Mouse (Mus musculus): ENCODE measurements at regions not wholly inside any gene's neighbourhood (a gene's known extent, or its start where the extent isn't known, plus 50 kb on each side); places are given as distances from the start of the nearest gene placed in this dataset.

DNA sequence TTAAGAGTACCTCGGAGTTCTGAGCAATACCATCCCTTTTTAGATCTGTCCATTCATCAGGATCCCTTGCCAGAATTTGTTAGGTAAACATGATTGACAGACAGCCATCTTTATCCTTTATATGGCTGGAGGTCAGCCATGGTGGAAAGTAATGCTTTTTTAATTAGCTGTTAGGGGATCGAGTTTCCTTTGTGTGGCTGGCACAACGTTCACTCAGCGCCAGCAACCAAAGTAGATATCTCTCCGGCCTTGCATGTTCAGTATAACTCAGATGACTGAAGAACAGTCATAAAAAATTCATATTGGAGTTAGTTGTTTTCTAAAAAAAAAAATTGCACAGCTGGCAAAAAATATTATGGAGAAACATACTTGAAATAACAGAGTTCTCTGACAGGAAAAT is 186.4 kb downstream of the Rps12 start:
- H3K27ac ChIP-seq (replicated peaks), result peak overlapping the region; percentile 61; the same call in 1 of the 2 replicates
- H3K27me3 ChIP-seq (replicated peaks; ENCODE audit: low read depth, poor library complexity, severe bottlenecking), result no peaks in the 10 kb centered on the region
- DNase-seq (ENCODE audit: low spot score), result no peak
- no peaks in the 10 kb centered on the region for H3K9me3 ChIP-seq
- no peak overlapping the region for H3K4me3 ChIP-seq
- peaks cover 38% of the 10 kb centered on the region for H3K4me1 ChIP-seq
- WGBS, result 19% methylated on average over 5 of the region's 5 CpGs
- H3K36me3 ChIP-seq (replicated peaks), result no peaks in the 10 kb centered on the region

DNA sequence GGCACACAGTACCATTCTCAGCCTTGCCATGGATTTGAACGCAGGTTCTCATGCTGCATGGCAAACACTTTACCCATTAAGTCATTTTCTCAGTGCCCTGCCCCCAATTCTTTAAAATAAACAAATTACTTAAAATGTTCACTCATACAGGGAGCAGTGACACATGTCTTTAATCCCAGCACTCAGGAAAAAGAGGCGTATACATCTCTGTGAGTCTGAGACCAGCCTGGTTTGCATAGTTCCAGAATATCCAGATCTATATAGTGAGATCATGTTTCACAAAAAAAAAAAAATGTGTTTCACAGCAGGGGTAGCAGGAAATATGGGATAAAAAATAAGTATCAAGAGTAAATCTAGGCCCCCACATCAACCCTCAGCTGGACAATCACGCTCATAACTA is 191.5 kb downstream of the Rps12 start:
- 61% methylated on average over 3 of the region's 3 CpGs for WGBS
- peaks cover 8% of the 10 kb centered on the region for H3K4me1 ChIP-seq
- H3K9me3 ChIP-seq, result no peaks in the 10 kb centered on the region
- peak overlapping the region; percentile 10; the same call in 1 of the 2 replicates for H3K27ac ChIP-seq (replicated peaks)
- no peak overlapping the region for H3K4me3 ChIP-seq
- no peak for DNase-seq (ENCODE audit: low spot score)
- H3K36me3 ChIP-seq (replicated peaks), result no peaks in the 10 kb centered on the region
- H3K27me3 ChIP-seq (replicated peaks; ENCODE audit: low read depth, poor library complexity, severe bottlenecking), result no peaks in the 10 kb centered on the region

DNA sequence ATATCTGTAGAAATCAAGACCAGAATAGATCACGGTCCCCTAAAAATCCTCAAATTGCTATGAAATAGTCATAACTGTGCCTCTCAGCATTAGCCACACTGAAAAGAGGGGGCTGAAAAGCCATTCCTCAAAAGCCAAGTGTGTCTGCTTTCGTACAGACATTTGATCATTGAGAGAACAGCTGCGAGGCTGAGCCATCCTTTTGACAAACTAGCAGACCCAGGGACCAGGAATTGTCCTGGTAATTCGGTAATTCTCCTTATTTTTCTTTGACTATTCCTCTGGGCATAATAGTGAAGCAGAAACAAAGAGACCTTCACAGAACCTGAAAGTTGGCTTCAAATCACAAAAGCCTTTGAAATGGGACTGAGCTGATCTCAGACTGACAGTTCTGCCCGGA is 206.8 kb downstream of the Rps12 start:
- Histone ChIP-seq H3K4me1 (peaks cover 7% of the 10 kb centered on the region; the same call in 1 of the 2 replicates), H3K4me3 (no peak overlapping the region), H3K27ac (replicated peaks) (no peak overlapping the region), H3K36me3 (replicated peaks) (no peaks in the 10 kb centered on the region), H3K27me3 (replicated peaks; ENCODE audit: low read depth, poor library complexity, severe bottlenecking) (no peaks in the 10 kb centered on the region), H3K9me3 (no peaks in the 10 kb centered on the region)
- WGBS, result 50% methylated on average over 5 of the region's 5 CpGs
- no peak for DNase-seq (ENCODE audit: low spot score)

DNA sequence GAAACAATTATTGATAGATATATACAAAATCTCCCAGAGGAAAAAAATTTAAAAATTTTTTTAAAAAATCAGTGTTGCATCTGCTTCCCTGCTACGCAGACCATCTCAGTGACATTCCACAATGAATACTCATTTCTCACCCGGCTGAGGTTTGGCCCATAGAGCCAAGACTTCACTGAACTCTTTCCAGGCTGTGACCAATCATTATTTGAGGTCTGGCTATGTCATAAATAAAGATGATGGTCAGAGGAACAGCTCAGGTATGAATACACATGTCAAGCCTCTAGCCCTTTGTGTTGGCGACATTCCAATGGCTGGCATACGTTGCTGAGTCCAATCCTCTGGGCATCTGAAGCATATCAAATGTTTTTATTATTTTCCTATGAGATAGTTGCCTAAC is 216.1 kb downstream of the Rps12 start:
- WGBS, result 93% methylated on average over 4 of the region's 4 CpGs
- Histone ChIP-seq H3K9me3 (no peaks in the 10 kb centered on the region), H3K4me3 (no peak overlapping the region), H3K27ac (replicated peaks) (no peak overlapping the region), H3K4me1 (no peaks in the 10 kb centered on the region), H3K36me3 (replicated peaks) (no peaks in the 10 kb centered on the region), H3K27me3 (replicated peaks; ENCODE audit: low read depth, poor library complexity, severe bottlenecking) (no peaks in the 10 kb centered on the region)
- DNase-seq (ENCODE audit: low spot score), result no peak

DNA sequence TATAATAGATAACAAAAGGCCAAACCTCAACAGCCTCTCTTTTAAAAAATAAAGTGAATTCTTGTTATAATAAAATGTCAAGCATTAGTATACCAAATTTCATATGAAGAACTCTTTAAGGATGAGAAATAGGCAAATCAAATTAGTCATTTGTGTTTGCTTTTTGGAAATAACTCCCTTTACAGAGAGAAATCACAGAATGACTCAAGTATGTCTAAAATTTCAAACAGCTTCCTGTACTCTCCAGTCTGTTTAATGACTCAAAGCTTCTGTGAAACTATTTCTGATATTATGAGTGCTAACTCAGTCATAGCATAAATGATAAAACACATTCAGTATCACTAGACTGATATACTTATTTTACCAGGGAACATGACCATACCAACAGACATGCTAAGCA is 217.7 kb downstream of the Rps12 start:
- H3K27ac ChIP-seq (replicated peaks), result no peak overlapping the region
- H3K27me3 ChIP-seq (replicated peaks; ENCODE audit: low read depth, poor library complexity, severe bottlenecking), result no peaks in the 10 kb centered on the region
- DNase-seq (ENCODE audit: low spot score), result no peak
- no peak overlapping the region for H3K4me3 ChIP-seq
- H3K36me3 ChIP-seq (replicated peaks), result no peaks in the 10 kb centered on the region
- no peaks in the 10 kb centered on the region for H3K4me1 ChIP-seq
- no peaks in the 10 kb centered on the region for H3K9me3 ChIP-seq

DNA sequence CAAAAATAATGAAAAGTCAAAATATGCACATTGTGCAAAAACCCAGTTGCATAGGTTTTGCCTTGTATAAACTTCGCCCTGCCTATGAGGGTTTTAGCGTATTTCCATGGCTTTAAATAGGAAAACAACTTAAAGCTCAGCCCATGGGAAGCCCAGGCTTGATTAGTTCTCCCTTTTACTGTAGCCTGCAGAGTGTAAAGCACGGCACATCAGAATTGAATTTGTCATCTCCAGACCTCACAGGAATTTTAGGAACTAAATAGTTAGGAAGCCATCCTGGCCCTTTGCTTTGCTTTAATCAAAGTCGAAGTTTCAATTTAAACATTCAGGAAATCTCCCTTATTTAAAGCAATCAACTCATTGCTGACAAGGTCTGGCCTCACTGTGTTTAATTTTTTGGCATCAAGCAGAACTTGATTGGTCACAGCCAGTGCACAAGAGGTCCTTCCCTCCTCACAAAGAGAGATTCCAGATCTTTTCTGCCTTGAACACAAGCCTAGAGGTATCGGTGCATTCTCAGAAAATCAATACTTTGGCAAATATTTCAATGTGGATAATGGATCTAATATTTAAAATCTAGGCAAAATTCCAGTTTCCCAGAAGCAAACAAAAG is 211.8 kb upstream of the Eya4 start:
- 70% methylated on average over 5 of the region's 5 CpGs for WGBS
- no peaks in the 10 kb centered on the region for H3K4me1 ChIP-seq
- no peak overlapping the region for H3K27ac ChIP-seq (replicated peaks)
- no peak overlapping the region for H3K4me3 ChIP-seq
- no peaks in the 10 kb centered on the region for H3K36me3 ChIP-seq (replicated peaks)
- no peaks in the 10 kb centered on the region for H3K27me3 ChIP-seq (replicated peaks; ENCODE audit: low read depth, poor library complexity, severe bottlenecking)
- peak; percentile 30 for DNase-seq (ENCODE audit: low spot score)
- no peaks in the 10 kb centered on the region for H3K9me3 ChIP-seq

DNA sequence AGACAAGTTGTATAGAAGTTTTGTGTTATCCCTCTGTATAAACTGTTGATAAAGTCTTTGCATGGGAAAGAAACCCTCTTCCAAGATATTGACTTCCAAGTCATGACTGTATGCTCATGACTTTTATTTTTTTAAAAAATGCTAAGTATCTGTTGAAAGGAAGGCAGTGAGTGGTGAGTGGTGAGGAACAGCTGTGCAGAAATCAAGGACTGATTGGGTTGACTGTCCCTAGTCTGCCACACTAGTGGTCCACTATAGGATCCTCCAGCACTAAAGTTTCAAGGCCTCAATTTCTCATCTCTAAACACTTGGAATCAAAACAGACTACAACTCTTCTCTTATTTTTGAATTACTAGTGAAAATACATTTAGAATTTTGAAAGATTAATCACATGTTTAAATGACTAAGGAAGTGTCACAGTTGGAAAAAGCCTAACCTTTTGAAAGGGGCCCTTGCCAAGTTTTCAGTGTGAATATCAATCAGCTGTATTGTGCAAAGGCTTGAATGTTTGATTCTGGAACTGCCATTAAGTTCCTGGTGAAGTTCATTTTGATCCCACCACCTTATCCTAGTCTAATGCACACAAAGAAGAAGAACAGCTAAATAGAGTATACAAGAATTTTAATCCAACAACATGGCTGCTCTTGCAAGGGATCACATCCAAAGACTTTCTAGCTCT is 209.5 kb upstream of the Eya4 start:
- Histone ChIP-seq H3K27me3 (replicated peaks; ENCODE audit: low read depth, poor library complexity, severe bottlenecking) (no peaks in the 10 kb centered on the region), H3K4me3 (no peak overlapping the region), H3K36me3 (replicated peaks) (no peaks in the 10 kb centered on the region), H3K27ac (replicated peaks) (no peak overlapping the region), H3K9me3 (no peaks in the 10 kb centered on the region), H3K4me1 (no peaks in the 10 kb centered on the region)
- DNase-seq (ENCODE audit: low spot score), result no peak

DNA sequence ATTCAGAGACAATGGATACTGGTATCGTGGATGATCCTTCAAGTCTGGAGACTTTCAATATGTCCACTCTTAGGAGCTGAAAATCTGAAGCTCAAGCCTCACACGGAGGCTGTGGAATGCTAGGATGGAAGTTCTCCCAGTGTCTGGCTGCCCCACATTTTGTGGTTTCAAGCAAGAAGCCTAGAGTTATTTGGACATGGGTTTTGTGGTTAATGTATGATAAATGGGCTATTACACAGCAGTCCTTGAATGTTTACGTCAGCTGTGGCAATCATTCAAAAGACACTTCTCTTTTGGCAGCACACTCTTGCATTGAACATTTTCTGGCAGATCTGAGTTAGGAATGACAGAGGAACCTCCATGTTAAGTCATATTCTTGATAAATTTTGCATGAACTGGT is 207.2 kb upstream of the Eya4 start:
- Histone ChIP-seq H3K27me3 (replicated peaks; ENCODE audit: low read depth, poor library complexity, severe bottlenecking) (no peaks in the 10 kb centered on the region), H3K4me1 (no peaks in the 10 kb centered on the region), H3K9me3 (no peaks in the 10 kb centered on the region), H3K36me3 (replicated peaks) (no peaks in the 10 kb centered on the region), H3K4me3 (no peak overlapping the region), H3K27ac (replicated peaks) (no peak overlapping the region)
- WGBS, result 90% methylated on average over 3 of the region's 3 CpGs
- DNase-seq (ENCODE audit: low spot score), result no peak

DNA sequence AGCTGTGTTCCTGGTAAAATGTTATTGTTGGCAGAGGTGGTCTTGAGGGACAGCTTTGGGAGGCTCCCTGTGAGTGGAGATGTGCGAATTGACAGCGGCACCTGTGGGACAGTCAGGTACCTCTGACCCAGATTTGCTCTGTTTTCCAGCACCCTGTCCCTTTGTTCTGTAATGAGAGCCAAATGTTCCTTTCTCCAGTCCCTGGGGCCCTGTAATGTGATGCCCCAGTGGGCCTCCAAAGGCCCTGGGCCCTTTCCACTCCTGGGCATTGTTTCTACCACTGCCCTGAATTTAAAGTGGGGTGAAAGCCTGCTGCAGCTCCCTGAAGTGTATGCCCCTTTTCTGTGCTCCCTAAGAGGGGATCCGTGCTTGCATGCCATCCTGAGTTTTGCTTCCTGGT is 198.6 kb upstream of the Eya4 start:
- no peaks in the 10 kb centered on the region for H3K9me3 ChIP-seq
- H3K36me3 ChIP-seq (replicated peaks), result no peaks in the 10 kb centered on the region
- H3K4me3 ChIP-seq, result no peak overlapping the region
- H3K27me3 ChIP-seq (replicated peaks; ENCODE audit: low read depth, poor library complexity, severe bottlenecking), result no peaks in the 10 kb centered on the region
- peaks cover 23% of the 10 kb centered on the region for H3K4me1 ChIP-seq
- 24% methylated on average over 3 of the region's 3 CpGs for WGBS
- peak; percentile 24 for DNase-seq (ENCODE audit: low spot score)
- H3K27ac ChIP-seq (replicated peaks), result peak overlapping the region; percentile 70

DNA sequence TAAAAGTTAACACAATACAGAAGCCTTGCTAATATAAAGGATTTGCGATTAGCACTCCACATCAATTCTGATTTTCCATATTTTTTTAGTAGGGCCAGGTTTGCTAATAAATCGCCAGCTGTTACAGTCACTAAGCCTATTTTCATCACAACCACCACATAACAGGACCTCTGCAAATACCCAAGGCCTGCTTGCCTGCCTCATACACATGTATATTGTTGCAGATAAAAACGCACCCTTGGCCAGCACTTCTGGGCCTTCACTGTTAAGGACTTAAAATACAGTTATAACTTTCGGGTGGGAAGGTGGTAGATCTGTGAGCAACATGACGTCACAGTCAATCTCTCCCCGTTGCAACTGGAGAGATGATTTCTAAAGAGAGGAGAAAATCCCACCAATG is 197.7 kb upstream of the Eya4 start:
- H3K36me3 ChIP-seq (replicated peaks), result no peaks in the 10 kb centered on the region
- H3K27ac ChIP-seq (replicated peaks), result peak overlapping the region; percentile 70; the same call in 1 of the 2 replicates
- H3K4me3 ChIP-seq, result no peak overlapping the region
- no peaks in the 10 kb centered on the region for H3K27me3 ChIP-seq (replicated peaks; ENCODE audit: low read depth, poor library complexity, severe bottlenecking)
- H3K4me1 ChIP-seq, result peaks cover 23% of the 10 kb centered on the region
- DNase-seq (ENCODE audit: low spot score), result no peak
- H3K9me3 ChIP-seq, result no peaks in the 10 kb centered on the region
- WGBS, result 86% methylated on average over 6 of the region's 6 CpGs

DNA sequence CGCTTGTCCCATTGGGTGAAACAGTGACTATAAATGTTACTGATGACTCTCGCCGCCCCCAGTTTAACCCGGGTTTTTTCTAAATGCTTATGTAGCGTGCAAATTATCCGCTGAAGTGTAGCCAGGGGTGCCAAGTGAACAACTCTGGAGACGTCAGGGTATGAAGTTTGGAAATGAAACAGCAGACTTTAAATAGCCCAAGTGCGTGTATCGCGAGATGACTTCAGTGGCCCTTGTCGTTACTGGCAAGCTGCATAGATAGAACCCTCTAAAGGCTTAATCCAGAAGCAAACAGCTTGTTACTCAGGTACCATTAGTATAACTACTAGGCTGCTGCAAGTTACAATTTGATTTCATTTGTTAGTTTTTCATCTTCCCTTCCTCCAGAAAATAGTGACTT is 192.1 kb upstream of the Eya4 start:
- Histone ChIP-seq H3K4me3 (no peak overlapping the region), H3K9me3 (no peaks in the 10 kb centered on the region), H3K27ac (replicated peaks) (no peak overlapping the region), H3K27me3 (replicated peaks; ENCODE audit: low read depth, poor library complexity, severe bottlenecking) (no peaks in the 10 kb centered on the region), H3K36me3 (replicated peaks) (no peaks in the 10 kb centered on the region), H3K4me1 (peaks cover 8% of the 10 kb centered on the region)
- 84% methylated on average over 11 of the region's 11 CpGs for WGBS
- DNase-seq (ENCODE audit: low spot score), result no peak

DNA sequence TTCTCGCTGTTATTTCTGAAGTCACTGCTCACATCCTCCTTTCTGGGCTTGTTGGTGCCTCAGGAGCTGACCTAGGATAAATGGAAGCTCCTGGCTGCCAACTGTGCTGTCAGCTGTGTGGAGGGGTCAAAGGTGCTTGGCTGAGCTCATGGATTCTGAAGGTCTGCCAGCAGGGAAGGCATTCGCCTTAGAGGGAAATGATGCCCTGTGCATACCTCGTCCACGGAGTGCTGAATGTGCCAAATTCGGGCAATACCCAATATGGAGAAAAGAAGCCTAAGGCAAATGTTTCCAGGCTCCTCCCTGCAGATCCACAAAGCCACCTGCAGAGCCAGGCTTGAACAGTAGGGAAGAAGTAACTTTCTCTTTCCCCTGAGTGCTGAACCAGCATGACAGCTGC is 191.3 kb upstream of the Eya4 start:
- Histone ChIP-seq H3K4me3 (no peak overlapping the region), H3K27me3 (replicated peaks; ENCODE audit: low read depth, poor library complexity, severe bottlenecking) (no peaks in the 10 kb centered on the region), H3K9me3 (no peaks in the 10 kb centered on the region), H3K4me1 (peaks cover 8% of the 10 kb centered on the region), H3K36me3 (replicated peaks) (no peaks in the 10 kb centered on the region), H3K27ac (replicated peaks) (no peak overlapping the region)
- no peak for DNase-seq (ENCODE audit: low spot score)
- 34% methylated on average over 5 of the region's 5 CpGs for WGBS

DNA sequence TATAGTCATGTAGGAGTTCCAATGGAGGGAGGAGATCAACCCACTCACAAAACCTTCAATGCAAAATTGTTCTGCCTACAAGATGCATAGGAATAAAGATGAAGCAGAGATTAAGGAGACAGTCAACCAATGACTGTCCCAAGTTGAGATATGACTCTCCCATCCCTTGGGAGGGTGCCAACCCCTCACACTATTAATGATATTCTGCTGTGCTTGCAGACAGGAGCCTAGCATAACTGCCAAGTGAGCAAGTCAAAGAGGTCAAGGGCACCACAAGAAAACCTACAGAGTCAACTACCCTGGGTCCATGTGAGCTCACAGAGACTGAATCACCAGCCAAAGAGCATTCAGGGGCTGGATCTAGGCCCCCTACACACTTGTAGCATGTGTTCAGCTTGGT is 184.1 kb upstream of the Eya4 start:
- Histone ChIP-seq H3K4me1 (no peaks in the 10 kb centered on the region), H3K4me3 (no peak overlapping the region), H3K36me3 (replicated peaks) (no peaks in the 10 kb centered on the region), H3K27ac (replicated peaks) (no peak overlapping the region), H3K9me3 (no peaks in the 10 kb centered on the region), H3K27me3 (replicated peaks; ENCODE audit: low read depth, poor library complexity, severe bottlenecking) (no peaks in the 10 kb centered on the region)
- no peak for DNase-seq (ENCODE audit: low spot score)
